Mouse (Mus musculus) olfactory bulb, adult 2 months (tissue): ENCODE data around the gene Sh3gl2.

Experiments used
- CTCF ChIP-seq: fragments of 200-500 bp; IDR thresholded peaks from 2 replicates; pipeline ENCODE4 v1.5.1; 2012; ENCODE audit warnings: low read depth, mild to moderate bottlenecking, low read length, moderate library complexity; ENCODE audit not compliant: insufficient read depth
- POLR2A ChIP-seq: fragments of 200-500 bp; IDR thresholded peaks from 2 replicates; pipeline ENCODE4 v1.6.1; 2012; ENCODE audit warnings: mild to moderate bottlenecking, low read depth, low read length, moderate library complexity; ENCODE audit not compliant: insufficient read depth

DNA sequence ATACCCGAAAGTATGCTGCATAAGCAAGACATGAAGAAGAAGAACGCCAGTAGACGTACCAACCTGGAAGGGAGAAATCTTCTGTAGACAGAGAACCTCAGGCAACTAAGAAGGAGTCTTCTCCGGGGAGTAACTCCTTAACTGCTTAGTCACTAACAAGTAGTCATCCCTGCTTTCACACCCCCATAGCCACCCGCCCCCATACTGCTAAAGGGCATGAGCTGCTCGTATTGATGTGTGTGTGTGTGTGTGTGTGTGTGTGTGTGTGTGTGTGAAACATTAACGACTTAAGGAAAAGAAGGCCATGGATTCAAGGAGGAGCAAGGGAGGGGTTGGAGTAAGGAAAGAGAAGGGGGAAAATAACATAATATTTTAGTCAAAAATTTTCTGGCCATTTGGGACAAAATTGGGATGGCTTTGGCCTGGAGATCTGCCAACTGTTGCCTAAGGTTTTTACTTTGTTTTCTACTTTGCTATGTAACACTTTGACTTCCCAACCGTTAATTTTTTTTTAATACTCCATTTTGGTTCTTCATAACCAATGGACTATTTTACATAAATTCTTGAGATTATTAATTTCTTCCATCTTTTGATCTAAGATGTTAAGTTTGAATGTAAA is 51.0 kb downstream of the Sh3gl2 start:
- TF ChIP-seq POLR2A (no peak), CTCF (no peak)
